Mouse (Mus musculus) forebrain, embryonic 14.5 days (tissue): Measurements from ENCODE around the gene Plin1. TPM values are rescaled to one million over a fixed set of nuclear protein-coding genes. Genes with fewer than 3 reads are reported as not detected.

ENCODE experiments used
- ATAC-seq: fragments of 200-750 bp; cut with Nextera tagmentation; 2 replicates; pipeline ENCODE4 v1.8.0; 2017; ENCODE audit warnings: mild to moderate bottlenecking, moderate library complexity
- DNase-seq: peaks from one replicate; pipeline ENCODE4 v3.0.0-alpha.2; 2015; ENCODE audit warnings: low spot score
- H3K27ac ChIP-seq: fragments of 300-500 bp; sonication (generic); 2 replicates; pipeline ENCODE4 v1.5.1; 2014; ENCODE audit warnings: low read depth, mild to moderate bottlenecking, control low read depth, low read length, moderate library complexity
- H3K27me3 ChIP-seq: fragments of 300-500 bp; sonication (generic); replicated peaks from 2 replicates; pipeline ENCODE4 v1.6.1; 2014; ENCODE audit warnings: low read length, control low read depth, mixed read lengths; ENCODE audit not compliant: control insufficient read depth, insufficient read depth
- H3K36me3 ChIP-seq: fragments of 300-500 bp; sonication (generic); 2 replicates; pipeline ENCODE4 v1.6.1; 2014; ENCODE audit warnings: low read length, control low read depth; ENCODE audit not compliant: control insufficient read depth, insufficient read depth
- H3K4me1 ChIP-seq: fragments of 300-500 bp; sonication (generic); 2 replicates; pipeline ENCODE4 v1.6.1; 2014; ENCODE audit warnings: antibody characterized with exemption, low read length, control low read depth; ENCODE audit not compliant: control insufficient read depth, insufficient read depth
- H3K4me2 ChIP-seq: fragments of 300-500 bp; sonication (generic); 2 replicates; pipeline ENCODE4 v1.6.1; 2014; ENCODE audit warnings: mild to moderate bottlenecking, control low read depth, low read length
- H3K4me3 ChIP-seq: fragments of 300-500 bp; sonication (generic); 2 replicates; pipeline ENCODE4 v1.5.1; 2014; ENCODE audit warnings: low read depth, low read length, control low read depth
- H3K9ac ChIP-seq: fragments of 300-500 bp; sonication (generic); 2 replicates; pipeline ENCODE4 v1.6.1; 2014; ENCODE audit warnings: mild to moderate bottlenecking, low read length, control low read depth, moderate library complexity
- H3K9me3 ChIP-seq: fragments of 300-500 bp; sonication (generic); replicated peaks from 2 replicates; pipeline ENCODE4 v1.6.1; 2016; ENCODE audit warnings: low read length, control low read depth, mixed read lengths; ENCODE audit not compliant: control insufficient read depth
- WGBS: fragments of 180-500 bp; shearing (Covaris S2); extraction: QIAGEN DNeasy Blood & Tissue Kit; methylation state at CpG from one replicate; pipeline ENCODE4 v1.1.7; 2014; 5-methylcytosine and 5-hydroxymethylcytosine counted together
- polyA plus RNA-seq: library from polyadenylated mRNA; unstranded; fragments of >200 nt; fragmentation: Nextera tagmentation; extraction: Ambion mirVana; gene quantifications from 2 replicates; pipeline ENCODE4 v1.2.1, GENCODE M21; 2014

Gene Plin1
- polyA plus RNA-seq: not detected in 2 replicates

GRCm38 (mm10) chr7:79732622-79733021 is at the start of gene Plin1:
Gene Plin1 (minus strand): TSS chr7:79732903.
- Histone ChIP-seq H3K9ac (no peak within 1 kb of the TSS), H3K9me3 (no peaks in the 10 kb centered on the region), H3K4me3 (no peak within 1 kb of the TSS), H3K27ac (no peak within 1 kb of the TSS), H3K4me1 (no peaks in the 10 kb centered on the region), H3K27me3 (no peaks in the 10 kb centered on the region), H3K4me2 (no peak within 1 kb of the TSS), H3K36me3 (peaks cover 20% of the 10 kb centered on the region)
- DNase-seq: no peak
- WGBS: 66% methylated on average over 4 of the region's 4 CpGs
- ATAC-seq: no peak

- no peak overlapping the region for H3K27ac ChIP-seq
Measured at GRCm38 (mm10) chr7:79782516-79782855, 49.8 kb upstream of the Plin1 start.

GRCm38 (mm10) chr7:79781826-79782515 is 49.3 kb upstream of the Plin1 start:
- Histone ChIP-seq H3K36me3 (no peaks in the 10 kb centered on the region), H3K9ac (no peak overlapping the region), H3K27me3 (no peaks in the 10 kb centered on the region), H3K4me2 (no peak overlapping the region), H3K27ac (no peak overlapping the region), H3K4me1 (no peaks in the 10 kb centered on the region), H3K4me3 (no peak overlapping the region), H3K9me3 (no peaks in the 10 kb centered on the region)
- ATAC-seq (no peak), DNase-seq (no peak)
- WGBS: 83% methylated on average over 11 of the region's 11 CpGs

More at GRCm38 (mm10) chr7:79782516-79782855, 49.8 kb upstream of the Plin1 start:
- Histone ChIP-seq H3K4me2 (no peak overlapping the region), H3K4me3 (no peak overlapping the region), H3K9ac (no peak overlapping the region), H3K36me3 (no peaks in the 10 kb centered on the region), H3K4me1 (no peaks in the 10 kb centered on the region), H3K27me3 (no peaks in the 10 kb centered on the region), H3K9me3 (no peaks in the 10 kb centered on the region)
- DNase-seq (no peak), ATAC-seq (no peak)
- 83% methylated on average over 2 of the region's 2 CpGs for WGBS

GRCm38 (mm10) chr7:79780647-79781626 is 48.2 kb upstream of the Plin1 start:
- peak; percentile 78 for DNase-seq
- H3K4me1 ChIP-seq: no peaks in the 10 kb centered on the region
- H3K27me3 ChIP-seq: no peaks in the 10 kb centered on the region
- no peak overlapping the region for H3K9ac ChIP-seq
- no peaks in the 10 kb centered on the region for H3K9me3 ChIP-seq
- no peaks in the 10 kb centered on the region for H3K36me3 ChIP-seq
- H3K4me3 ChIP-seq: no peak overlapping the region
- 33% methylated on average over 16 of the region's 16 CpGs for WGBS
- peak; percentile 63 for ATAC-seq
- H3K27ac ChIP-seq: no peak overlapping the region
- peak overlapping the region; percentile 35 for H3K4me2 ChIP-seq

- no peak overlapping the region for H3K4me3 ChIP-seq
- H3K27ac ChIP-seq: no peak overlapping the region
- H3K27me3 ChIP-seq: no peaks in the 10 kb centered on the region
- H3K9me3 ChIP-seq: no peaks in the 10 kb centered on the region
- ATAC-seq (no peak), DNase-seq (no peak)
- H3K4me1 ChIP-seq: no peaks in the 10 kb centered on the region
- no peaks in the 10 kb centered on the region for H3K36me3 ChIP-seq
- no peak overlapping the region for H3K4me2 ChIP-seq
- no peak overlapping the region for H3K9ac ChIP-seq
- 46% methylated on average over 15 of the region's 15 CpGs for WGBS
Measured at GRCm38 (mm10) chr7:79771561-79772512, 39.1 kb upstream of the Plin1 start.

GRCm38 (mm10) chr7:79769664-79770063 is 37.0 kb upstream of the Plin1 start:
- no peak overlapping the region for H3K9ac ChIP-seq
- no peak for DNase-seq
- no peaks in the 10 kb centered on the region for H3K27me3 ChIP-seq
- no peaks in the 10 kb centered on the region for H3K4me1 ChIP-seq
- no peak for ATAC-seq
- H3K4me3 ChIP-seq: no peak overlapping the region
- H3K9me3 ChIP-seq: no peaks in the 10 kb centered on the region
- no peaks in the 10 kb centered on the region for H3K36me3 ChIP-seq
- WGBS: 86% methylated on average over 3 of the region's 3 CpGs
- H3K27ac ChIP-seq: no peak overlapping the region
- H3K4me2 ChIP-seq: no peak overlapping the region

GRCm38 (mm10) chr7:79765991-79766390 is 33.3 kb upstream of the Plin1 start:
- H3K9ac ChIP-seq: no peak overlapping the region
- H3K4me1 ChIP-seq: no peaks in the 10 kb centered on the region
- no peaks in the 10 kb centered on the region for H3K9me3 ChIP-seq
- H3K27ac ChIP-seq: no peak overlapping the region
- ATAC-seq (no peak), DNase-seq (no peak)
- H3K36me3 ChIP-seq: no peaks in the 10 kb centered on the region
- H3K27me3 ChIP-seq: no peaks in the 10 kb centered on the region
- WGBS: 48% methylated on average over 1 of the region's 1 CpGs
- no peak overlapping the region for H3K4me3 ChIP-seq
- no peak overlapping the region for H3K4me2 ChIP-seq

- no peak overlapping the region for H3K4me3 ChIP-seq
Measured at GRCm38 (mm10) chr7:79762106-79762505, 29.4 kb upstream of the Plin1 start.

More at GRCm38 (mm10) chr7:79762106-79762505, 29.4 kb upstream of the Plin1 start:
- DNase-seq (no peak), ATAC-seq (no peak)
- no peaks in the 10 kb centered on the region for H3K36me3 ChIP-seq
- H3K4me2 ChIP-seq: no peak overlapping the region
- no peak overlapping the region for H3K27ac ChIP-seq
- H3K9me3 ChIP-seq: no peaks in the 10 kb centered on the region
- no peaks in the 10 kb centered on the region for H3K27me3 ChIP-seq
- no peak overlapping the region for H3K9ac ChIP-seq
- 82% methylated on average over 8 of the region's 8 CpGs for WGBS
- H3K4me1 ChIP-seq: no peaks in the 10 kb centered on the region
